Mouse (Mus musculus): ENCODE data around the gene Clec3a.

DNA sequence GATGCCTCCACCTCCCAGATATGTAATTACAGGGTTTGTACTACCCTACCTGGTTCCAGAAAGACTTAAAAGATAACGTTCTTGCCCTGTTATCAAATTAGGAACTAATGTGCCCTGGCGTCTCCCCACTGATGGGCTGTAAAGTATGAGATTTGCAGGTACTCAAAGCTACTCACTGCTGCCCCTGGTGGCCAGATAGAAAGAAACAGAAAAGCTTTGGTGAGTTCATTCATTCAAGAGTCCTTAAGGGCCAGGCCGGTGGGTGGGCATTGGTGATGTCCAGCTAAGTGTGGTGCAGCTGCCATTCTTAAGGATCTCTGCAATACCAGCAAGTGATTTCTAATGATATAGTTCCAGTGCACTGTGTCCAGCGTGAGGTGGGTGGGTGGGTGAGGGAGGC lies 23.7 kb downstream of the Clec3a start:
- no peak for TF ChIP-seq MYOG (IDR thresholded peaks at IDR 0.05; ENCODE audit: control insufficient read depth in 1 of 3, insufficient read depth in 1 of 3, insufficient read length in 2 of 3, low read depth in 2 of 3)
- TF ChIP-seq POLR2A (IDR thresholded peaks at IDR 0.05; ENCODE audit: insufficient read length, low read depth): no peak
- TF ChIP-seq POLR2AphosphoS2 (IDR thresholded peaks at IDR 0.05; ENCODE audit: insufficient read length, low read depth): no peak
- TF ChIP-seq USF1 (IDR thresholded peaks at IDR 0.05; ENCODE audit: low read depth): no peak
- TF ChIP-seq REST (IDR thresholded peaks at IDR 0.05; ENCODE audit: insufficient read depth, insufficient read length): no peak

Data from myocyte (in vitro differentiated cells).